Mouse (Mus musculus) adrenal gland, postnatal 14 days (tissue): ENCODE measurements around the gene Flt3l. TPM values are rescaled to one million over a fixed set of nuclear protein-coding genes. Genes with fewer than 3 reads are reported as not detected.
A peak's percentile ranks its signal among the peaks of the same experiment; 100 is the strongest.
"Not testable (repeated sequence)": the region's sequence is repeated elsewhere in the genome, so short reads cannot be mapped to it uniquely, and the experiment has no call there.

Experiments
- DNase-seq: peaks from one replicate; pipeline ENCODE4 v3.0.0; 2021; ENCODE audit warnings: mixed read lengths
- long read RNA-seq, 2 experiments: library from polyadenylated mRNA; stranded (forward); transcript quantifications; one replicate each; pipeline ENCODE4 v2.0.0; 2021
- total RNA-seq: library from RNA; stranded (reverse); gene quantifications from 2 replicates; pipeline ENCODE4 v1.2.3, GENCODE M21; 2021

The Flt3l gene
- total RNA-seq: 13.3 and 25.0 TPM in 2 replicates
- long read RNA-seq, experiment 1, partial matches to known transcripts: 1 of 4 reads
- long read RNA-seq, experiment 1, other reads (novel, unspliced or antisense): 3 of 4 reads
- long read RNA-seq, experiment 2, partial matches to known transcripts: 1 of 5 reads
- long read RNA-seq, experiment 2, other reads (novel, unspliced or antisense): 4 of 5 reads

GRCm38 (mm10) chr7:45135993-45136567 lies at the start of gene Flt3l, which contains the start of gene Gm45713:
TSS of gene Flt3l (minus strand) at chr7:45136432.
TSS of gene Gm45713 (minus strand) at chr7:45136231.
- peak; percentile 97 for DNase-seq

GRCm38 (mm10) chr7:45185921-45186320 lies 49.7 kb upstream of the Flt3l start:
- no peak for DNase-seq

- no peak for DNase-seq
These were observed 47.4 kb upstream of the Flt3l start for GRCm38 (mm10) chr7:45183672-45184071.

GRCm38 (mm10) chr7:45182606-45183005 lies 46.4 kb upstream of the Flt3l start:
- DNase-seq: peak; percentile 28

DNA sequence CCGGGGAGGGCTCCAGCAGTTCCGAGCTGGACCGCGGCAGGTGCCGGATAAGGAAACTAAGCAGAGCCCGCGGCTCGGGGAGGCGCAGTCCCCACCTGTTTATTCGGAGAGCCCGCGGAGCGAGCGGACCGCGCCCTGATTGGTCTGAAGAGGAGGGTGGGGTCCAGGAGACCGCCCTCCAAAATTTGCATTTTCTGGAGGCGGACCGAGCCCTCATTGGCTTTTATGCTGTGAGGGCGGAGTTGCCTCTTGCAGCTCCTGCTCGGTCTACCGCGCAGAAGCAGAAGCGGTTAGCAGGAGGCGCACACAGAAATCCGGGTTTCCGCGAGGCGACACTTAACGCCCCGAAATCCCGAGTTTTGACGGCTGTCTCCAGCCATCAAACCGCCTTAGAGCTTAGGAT lies 46.0 kb upstream of the Flt3l start:
- DNase-seq: peak; percentile 95

DNA sequence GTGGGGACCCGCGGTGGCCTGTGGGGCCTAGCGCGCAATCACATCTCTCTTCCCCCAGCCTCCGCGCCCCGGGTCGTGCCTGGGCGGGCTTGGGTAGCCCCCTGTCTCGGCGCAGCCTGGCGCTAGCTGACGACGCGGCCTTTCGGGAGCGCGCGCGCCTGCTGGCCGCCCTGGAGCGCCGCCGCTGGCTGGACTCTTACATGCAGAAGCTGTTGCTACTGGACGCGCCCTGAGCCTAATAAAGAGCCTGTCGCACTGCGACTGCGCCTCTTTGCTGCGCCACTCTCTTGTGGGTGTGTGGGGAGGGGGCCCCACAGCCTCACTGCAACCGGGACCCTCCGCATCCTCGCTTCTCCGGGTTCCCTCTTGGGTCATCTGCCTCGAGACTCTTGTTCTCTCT lies 45.3 kb upstream of the Flt3l start:
- DNase-seq: peak; percentile 60

DNA sequence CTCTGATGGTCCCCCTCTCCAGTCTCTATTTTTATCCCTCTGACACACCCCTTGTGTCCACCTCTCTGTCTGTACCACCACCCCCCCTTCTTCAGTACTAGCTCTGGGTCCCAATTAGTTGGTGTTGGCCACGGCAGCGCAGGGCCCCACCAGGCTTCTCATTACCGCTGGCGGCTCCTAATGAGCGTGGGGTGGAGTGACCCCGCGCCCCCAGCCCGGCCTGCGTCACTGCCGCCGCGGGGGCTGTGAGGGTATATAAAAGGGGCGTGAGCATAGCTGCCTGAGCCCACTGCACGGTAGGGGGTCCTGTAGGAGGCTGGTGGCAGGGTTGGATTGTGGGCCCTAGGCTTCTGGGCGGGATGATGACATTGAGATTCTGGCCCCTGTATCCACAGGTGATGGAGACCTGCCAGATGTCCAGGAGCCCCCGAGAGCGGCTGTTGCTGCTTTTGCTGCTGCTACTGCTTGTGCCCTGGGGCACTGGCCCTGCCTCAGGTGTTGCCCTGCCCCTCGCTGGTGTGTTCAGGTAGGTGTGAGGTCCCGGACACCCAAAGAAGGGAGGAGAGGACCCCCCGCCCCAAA lies 44.8 kb upstream of the Flt3l start, which contains the start of gene Pth2:
Gene Pth2, plus strand, starts transcription at position 100 of the 582 bp plus-strand sequence.
- no peak for DNase-seq

GRCm38 (mm10) chr7:45179469-45179868 lies 43.2 kb upstream of the Flt3l start, which contains the start of gene Gfy:
TSS of gene Gfy (minus strand) at chr7:45179569.
- DNase-seq: no peak

GRCm38 (mm10) chr7:45178550-45178949 lies 42.3 kb upstream of the Flt3l start:
- no peak for DNase-seq

GRCm38 (mm10) chr7:45176356-45176755 lies 40.1 kb upstream of the Flt3l start:
- DNase-seq: no peak

GRCm38 (mm10) chr7:45175929-45176328 lies 39.7 kb upstream of the Flt3l start:
- DNase-seq: no peak

GRCm38 (mm10) chr7:45175398-45175797 lies 39.2 kb upstream of the Flt3l start:
- DNase-seq: no peak

- no peak for DNase-seq
These were observed 38.5 kb upstream of the Flt3l start for GRCm38 (mm10) chr7:45174567-45175280.

GRCm38 (mm10) chr7:45173772-45174171 lies 37.5 kb upstream of the Flt3l start:
- DNase-seq: not testable (repeated sequence)

- peak; percentile 38 for DNase-seq
These were observed 36.7 kb upstream of the Flt3l start for GRCm38 (mm10) chr7:45172974-45173373.

DNA sequence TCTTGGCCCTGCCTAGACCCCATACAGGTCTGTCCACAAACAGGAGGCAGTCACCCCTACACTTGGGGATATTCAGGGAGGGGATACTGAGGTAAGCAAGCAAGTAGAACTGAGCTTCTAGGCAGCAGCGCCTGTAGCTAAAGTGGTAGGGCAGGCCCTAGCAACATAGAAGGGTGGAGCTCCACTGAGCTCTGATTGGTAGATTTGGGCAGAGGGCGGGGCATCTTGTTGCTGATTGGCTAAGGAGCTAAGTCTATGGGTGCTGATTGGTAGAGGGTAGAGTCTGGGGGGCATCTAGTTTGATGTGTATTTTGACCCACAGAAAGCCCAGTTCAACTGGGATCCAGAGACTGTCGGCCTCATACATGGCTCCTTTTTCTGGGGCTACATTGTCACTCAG lies 33.3 kb upstream of the Flt3l start:
- DNase-seq: no peak

- DNase-seq: no peak
These were observed 32.4 kb upstream of the Flt3l start for GRCm38 (mm10) chr7:45168656-45169055.

DNA sequence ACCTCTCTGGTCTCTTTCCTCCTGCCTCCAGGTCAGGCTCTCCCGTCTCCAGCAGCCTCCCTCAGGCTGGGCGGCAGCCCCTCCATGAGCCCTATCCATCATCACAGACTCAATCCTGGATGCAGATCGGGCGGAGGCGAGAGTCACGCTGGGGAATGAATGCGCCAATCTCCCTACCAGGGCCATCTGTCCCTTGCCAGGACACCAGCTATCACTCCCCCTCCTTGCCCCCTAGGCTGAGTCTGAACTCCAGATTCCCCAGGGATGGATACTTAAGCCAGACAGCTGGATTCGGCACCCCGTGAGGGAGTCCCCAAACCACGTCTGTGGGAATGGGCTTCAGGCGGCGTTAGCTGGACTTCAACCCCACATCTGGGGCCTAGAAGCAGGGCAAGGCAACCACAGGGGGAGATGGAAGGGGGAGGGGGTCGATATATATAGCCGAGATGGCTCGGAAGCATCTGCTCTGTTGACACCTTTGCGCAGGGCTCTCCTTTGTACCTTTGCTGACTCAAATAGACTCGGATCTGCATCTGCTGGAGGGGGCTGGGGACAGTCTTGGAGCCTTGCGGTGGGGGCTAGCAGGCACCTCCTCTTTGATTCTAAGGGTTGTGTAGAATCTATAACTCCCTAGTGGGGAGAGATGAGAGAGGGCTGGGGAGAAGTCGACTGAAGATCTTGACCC lies 31.7 kb upstream of the Flt3l start:
- no peak for DNase-seq

GRCm38 (mm10) chr7:45166950-45167401 lies 30.7 kb upstream of the Flt3l start:
- no peak for DNase-seq

- no peak for DNase-seq
These were observed 29.5 kb upstream of the Flt3l start for GRCm38 (mm10) chr7:45165701-45166100.

- no peak for DNase-seq
These were observed 28.6 kb upstream of the Flt3l start for GRCm38 (mm10) chr7:45164833-45165232.
